Mouse (Mus musculus) liver, embryonic 12.5 days (tissue): ENCODE measurements at regions not wholly inside any gene's neighbourhood (a gene's known extent, or its start where the extent isn't known, plus 50 kb on each side); places are given as distances from the start of the nearest gene placed in this dataset.

ENCODE experiments used
- ATAC-seq: fragments of 200-750 bp; cut with Nextera tagmentation; 2 replicates; pipeline ENCODE4 v1.8.0; 2017; ENCODE audit warnings: moderate number of reproducible peaks, mild to moderate bottlenecking, moderate library complexity
- H3K27ac ChIP-seq: fragments of 300-500 bp; sonication (generic); 2 replicates; pipeline ENCODE4 v1.5.1; 2016; ENCODE audit warnings: mild to moderate bottlenecking
- H3K27me3 ChIP-seq: fragments of 300-500 bp; sonication (generic); replicated peaks from 2 replicates; pipeline ENCODE4 v1.6.1; 2016; ENCODE audit warnings: mild to moderate bottlenecking, moderate library complexity
- H3K36me3 ChIP-seq: fragments of 300-500 bp; sonication (generic); 2 replicates; pipeline ENCODE4 v1.6.1; 2016; ENCODE audit warnings: mild to moderate bottlenecking, moderate library complexity
- H3K4me1 ChIP-seq: fragments of 300-500 bp; sonication (generic); 2 replicates; pipeline ENCODE4 v1.6.1; 2016
- H3K4me2 ChIP-seq: fragments of 300-500 bp; sonication (generic); 2 replicates; pipeline ENCODE4 v1.6.1; 2016; ENCODE audit warnings: mild to moderate bottlenecking, moderate library complexity
- H3K4me3 ChIP-seq: fragments of 300-500 bp; sonication (generic); 2 replicates; pipeline ENCODE4 v1.5.1; 2016; ENCODE audit warnings: mild to moderate bottlenecking, moderate library complexity
- H3K9ac ChIP-seq: fragments of 300-500 bp; sonication (generic); 2 replicates; pipeline ENCODE4 v1.6.1; 2016; ENCODE audit warnings: mild to moderate bottlenecking, moderate library complexity
- H3K9me3 ChIP-seq: fragments of 300-500 bp; sonication (generic); replicated peaks from 2 replicates; pipeline ENCODE4 v1.6.1; 2016; ENCODE audit warnings: mild to moderate bottlenecking, moderate library complexity
- WGBS: fragments of 180-500 bp; shearing (Covaris S2); methylation state at CpG from one replicate; pipeline ENCODE4 v1.1.7; 2016; ENCODE audit not compliant: insufficient replicate concordance; 5-methylcytosine and 5-hydroxymethylcytosine counted together

GRCm38 (mm10) chr14:114880291-114880690, 211.7 kb upstream of the Gpc5 start:
- ATAC-seq, result peak; percentile 37; the same call in 1 of the 2 replicates
- no peaks in the 10 kb centered on the region for H3K27me3 ChIP-seq
- H3K4me2 ChIP-seq, result no peak overlapping the region
- peaks cover 11% of the 10 kb centered on the region for H3K4me1 ChIP-seq
- H3K36me3 ChIP-seq, result no peaks in the 10 kb centered on the region
- 69% methylated on average over 4 of the region's 4 CpGs for WGBS
- no peak overlapping the region for H3K4me3 ChIP-seq
- no peaks in the 10 kb centered on the region for H3K9me3 ChIP-seq
- no peak overlapping the region for H3K9ac ChIP-seq
- H3K27ac ChIP-seq, result no peak overlapping the region

GRCm38 (mm10) chr14:114904109-114904508, 187.9 kb upstream of the Gpc5 start:
- WGBS, result 58% methylated on average over 2 of the region's 2 CpGs

GRCm38 (mm10) chr14:114912271-114912670, 179.7 kb upstream of the Gpc5 start:
- WGBS, result 69% methylated on average over 7 of the region's 7 CpGs
- Histone ChIP-seq H3K4me1 (no peaks in the 10 kb centered on the region), H3K27ac (no peak overlapping the region), H3K36me3 (no peaks in the 10 kb centered on the region), H3K27me3 (no peaks in the 10 kb centered on the region), H3K9me3 (no peaks in the 10 kb centered on the region), H3K9ac (no peak overlapping the region), H3K4me3 (no peak overlapping the region), H3K4me2 (no peak overlapping the region)
- no peak for ATAC-seq

More at GRCm38 (mm10) chr14:114904109-114904508, 187.9 kb upstream of the Gpc5 start:
- Histone ChIP-seq H3K27me3 (no peaks in the 10 kb centered on the region), H3K4me1 (no peaks in the 10 kb centered on the region), H3K4me3 (no peak overlapping the region), H3K27ac (no peak overlapping the region), H3K4me2 (no peak overlapping the region), H3K36me3 (no peaks in the 10 kb centered on the region), H3K9ac (no peak overlapping the region), H3K9me3 (no peaks in the 10 kb centered on the region)
- ATAC-seq, result no peak

GRCm38 (mm10) chr14:114913238-114913637, 178.8 kb upstream of the Gpc5 start:
- Histone ChIP-seq H3K27me3 (no peaks in the 10 kb centered on the region), H3K36me3 (no peaks in the 10 kb centered on the region), H3K4me1 (no peaks in the 10 kb centered on the region), H3K27ac (no peak overlapping the region), H3K4me3 (no peak overlapping the region), H3K9ac (no peak overlapping the region), H3K9me3 (no peaks in the 10 kb centered on the region), H3K4me2 (no peak overlapping the region)
- ATAC-seq, result no peak
- 43% methylated on average over 5 of the region's 5 CpGs for WGBS

- H3K4me3 ChIP-seq, result no peak overlapping the region
- 27% methylated on average over 6 of the region's 6 CpGs for WGBS
- peak; percentile 55; the same call in 1 of the 2 replicates for ATAC-seq
- H3K4me2 ChIP-seq, result no peak overlapping the region
- no peak overlapping the region for H3K27ac ChIP-seq
- no peak overlapping the region for H3K9ac ChIP-seq
- no peaks in the 10 kb centered on the region for H3K9me3 ChIP-seq
- H3K4me1 ChIP-seq, result peaks cover 15% of the 10 kb centered on the region
- H3K36me3 ChIP-seq, result no peaks in the 10 kb centered on the region
- no peaks in the 10 kb centered on the region for H3K27me3 ChIP-seq
Observed at GRCm38 (mm10) chr14:114945744-114946143, 146.3 kb upstream of the Gpc5 start.

- no peak overlapping the region for H3K4me2 ChIP-seq
- H3K4me1 ChIP-seq, result peaks cover 15% of the 10 kb centered on the region
- H3K27ac ChIP-seq, result no peak overlapping the region
- no peaks in the 10 kb centered on the region for H3K36me3 ChIP-seq
- H3K27me3 ChIP-seq, result no peaks in the 10 kb centered on the region
- ATAC-seq, result 0 out of 2 replicates have a peak, but pooled peaks have one; percentile 31
- 34% methylated on average over 7 of the region's 7 CpGs for WGBS
- no peak overlapping the region for H3K4me3 ChIP-seq
- no peak overlapping the region for H3K9ac ChIP-seq
- H3K9me3 ChIP-seq, result no peaks in the 10 kb centered on the region
Observed at GRCm38 (mm10) chr14:114946321-114946720, 145.7 kb upstream of the Gpc5 start.

- H3K36me3 ChIP-seq, result no peaks in the 10 kb centered on the region
- peak overlapping the region; percentile 56 for H3K4me2 ChIP-seq
- H3K27ac ChIP-seq, result peak overlapping the region; percentile 18
- peak; percentile 56; the same call in 1 of the 2 replicates for ATAC-seq
- no peaks in the 10 kb centered on the region for H3K9me3 ChIP-seq
- WGBS, result 16% methylated on average over 21 of the region's 21 CpGs
- H3K4me1 ChIP-seq, result peaks cover 31% of the 10 kb centered on the region
- peak overlapping the region; percentile 40; the same call in 1 of the 2 replicates for H3K9ac ChIP-seq
- H3K27me3 ChIP-seq, result no peaks in the 10 kb centered on the region
- H3K4me3 ChIP-seq, result peak overlapping the region; percentile 27
Observed at GRCm38 (mm10) chr14:114948341-114949155, 143.5 kb upstream of the Gpc5 start.

- Histone ChIP-seq H3K4me1 (peaks cover 31% of the 10 kb centered on the region), H3K9me3 (no peaks in the 10 kb centered on the region), H3K9ac (no peak overlapping the region), H3K4me2 (peak overlapping the region; percentile 56), H3K4me3 (peak overlapping the region; percentile 27), H3K36me3 (no peaks in the 10 kb centered on the region), H3K27ac (peak overlapping the region; percentile 18), H3K27me3 (no peaks in the 10 kb centered on the region)
- ATAC-seq, result 0 out of 2 replicates have a peak, but pooled peaks have one; percentile 24
- WGBS, result 30% methylated on average over 5 of the region's 5 CpGs
Observed at GRCm38 (mm10) chr14:114949156-114949496, 142.9 kb upstream of the Gpc5 start.

GRCm38 (mm10) chr14:114952280-114952679, 139.7 kb upstream of the Gpc5 start:
- H3K27ac ChIP-seq, result no peak overlapping the region
- no peak for ATAC-seq

GRCm38 (mm10) chr14:114953070-114953665, 138.8 kb upstream of the Gpc5 start:
- Histone ChIP-seq H3K4me2 (no peak overlapping the region), H3K27ac (no peak overlapping the region), H3K4me3 (no peak overlapping the region), H3K4me1 (peaks cover 17% of the 10 kb centered on the region), H3K9ac (no peak overlapping the region), H3K36me3 (no peaks in the 10 kb centered on the region), H3K27me3 (no peaks in the 10 kb centered on the region), H3K9me3 (no peaks in the 10 kb centered on the region)
- 27% methylated on average over 4 of the region's 4 CpGs for WGBS
- ATAC-seq, result no peak

More at GRCm38 (mm10) chr14:114952280-114952679, 139.7 kb upstream of the Gpc5 start:
- Histone ChIP-seq H3K4me2 (no peak overlapping the region), H3K9ac (no peak overlapping the region), H3K4me3 (no peak overlapping the region), H3K36me3 (no peaks in the 10 kb centered on the region), H3K9me3 (no peaks in the 10 kb centered on the region), H3K4me1 (peaks cover 24% of the 10 kb centered on the region), H3K27me3 (no peaks in the 10 kb centered on the region)
- WGBS, result 11% methylated on average over 5 of the region's 5 CpGs

GRCm38 (mm10) chr14:114954287-114954686, 137.7 kb upstream of the Gpc5 start:
- peaks cover 16% of the 10 kb centered on the region; the same call in 1 of the 2 replicates for H3K4me1 ChIP-seq
- no peaks in the 10 kb centered on the region for H3K36me3 ChIP-seq
- no peak overlapping the region for H3K9ac ChIP-seq
- no peak overlapping the region for H3K27ac ChIP-seq
- H3K4me3 ChIP-seq, result no peak overlapping the region
- 51% methylated on average over 4 of the region's 4 CpGs for WGBS
- H3K27me3 ChIP-seq, result no peaks in the 10 kb centered on the region
- no peak for ATAC-seq
- no peaks in the 10 kb centered on the region for H3K9me3 ChIP-seq
- no peak overlapping the region for H3K4me2 ChIP-seq

GRCm38 (mm10) chr14:114955572-114955971, 136.4 kb upstream of the Gpc5 start:
- Histone ChIP-seq H3K27me3 (no peaks in the 10 kb centered on the region), H3K36me3 (no peaks in the 10 kb centered on the region), H3K4me3 (no peak overlapping the region), H3K4me1 (peaks cover 16% of the 10 kb centered on the region; the same call in 1 of the 2 replicates), H3K9me3 (no peaks in the 10 kb centered on the region), H3K4me2 (no peak overlapping the region), H3K9ac (no peak overlapping the region), H3K27ac (no peak overlapping the region)
- WGBS, result 55% methylated on average over 2 of the region's 2 CpGs
- no peak for ATAC-seq
